ENCODE assay signal across 22 mouse cellular contexts in the genomic region with DNA sequence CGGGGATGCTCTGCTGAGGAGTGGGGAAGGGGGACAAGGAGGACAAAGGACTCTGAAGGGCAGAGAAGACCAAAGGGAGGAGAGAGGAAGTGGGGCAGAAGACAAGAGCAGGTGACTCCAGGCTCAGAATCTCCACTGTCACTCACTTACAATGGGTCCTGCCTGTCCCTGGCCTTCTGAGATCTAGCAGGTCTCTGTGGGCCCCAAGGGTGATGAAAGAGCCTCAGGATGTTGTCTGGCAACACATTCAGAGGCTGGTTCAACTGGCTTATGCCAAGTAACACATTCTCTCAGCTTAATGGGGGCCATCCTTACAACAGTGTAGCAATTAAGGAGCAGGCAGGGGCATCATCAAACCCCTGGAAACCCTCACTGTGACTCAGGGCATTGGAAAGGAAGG.
"Had no signal": no experiment of that assay in that cellular context is flagged by ENCODE, and none has a peak within 500 bp of the region (broad histone marks: within the 10 kb centered on the region; RNA-seq: fewer than 3 reads in every experiment).

No protein-coding gene starts in this region.

- H3K27me3 ChIP-seq: limb, embryonic 13.5 days; liver, embryonic 12.5 days; liver, embryonic 15.5 days; lung, embryonic 15.5 days; megakaryocyte, embryonic 14.5 days; midbrain, embryonic 13.5 days; neural tube, embryonic 13.5 days; stomach, embryonic 15.5 days had no signal

- H3K27ac ChIP-seq: limb, embryonic 13.5 days; liver, embryonic 12.5 days; liver, embryonic 15.5 days; lung, embryonic 15.5 days; midbrain, embryonic 10.5 days; midbrain, embryonic 13.5 days; neural tube, embryonic 13.5 days; stomach, embryonic 15.5 days had no signal

- H3K9ac ChIP-seq: limb, embryonic 13.5 days; liver, embryonic 12.5 days; liver, embryonic 15.5 days; lung, embryonic 15.5 days; midbrain, embryonic 13.5 days; neural tube, embryonic 13.5 days; stomach, embryonic 15.5 days had no signal

- DNase-seq: kidney, postnatal 14 days; left cerebral cortex, postnatal 4 days; liver; lung, adult 18-20 months; lung, postnatal 10 days; lung, postnatal 36 days; retina, postnatal 1 day; right cerebral cortex, postnatal 25 days; spleen, adult 18-20 months; thymus, adult 18-20 months; thymus, postnatal 36 days had no signal

- H3K4me1 ChIP-seq: limb, embryonic 13.5 days; liver, embryonic 12.5 days; liver, embryonic 15.5 days; megakaryocyte, embryonic 14.5 days; midbrain, embryonic 10.5 days; midbrain, embryonic 13.5 days; neural tube, embryonic 13.5 days; stomach, embryonic 15.5 days had no signal

- ATAC-seq: liver, embryonic 12.5 days; midbrain, embryonic 13.5 days; midbrain, embryonic 16.5 days had no signal

- H3K36me3 ChIP-seq: limb, embryonic 13.5 days; liver, embryonic 12.5 days; liver, embryonic 15.5 days; lung, embryonic 15.5 days; midbrain, embryonic 10.5 days; midbrain, embryonic 13.5 days; neural tube, embryonic 13.5 days; stomach, embryonic 15.5 days had no signal

- H3K9me3 ChIP-seq: limb, embryonic 13.5 days; liver, embryonic 12.5 days; liver, embryonic 15.5 days; lung, embryonic 15.5 days; midbrain, embryonic 10.5 days; midbrain, embryonic 13.5 days; neural tube, embryonic 13.5 days; stomach, embryonic 15.5 days had no signal

- H3K4me2 ChIP-seq: limb, embryonic 13.5 days; liver, embryonic 12.5 days; liver, embryonic 15.5 days; lung, embryonic 15.5 days; midbrain, embryonic 13.5 days; neural tube, embryonic 13.5 days; stomach, embryonic 15.5 days had no signal

- H3K4me3 ChIP-seq: limb, embryonic 13.5 days; liver, embryonic 12.5 days; liver, embryonic 15.5 days; lung, embryonic 15.5 days; megakaryocyte, embryonic 14.5 days; midbrain, embryonic 10.5 days; midbrain, embryonic 13.5 days; myocyte; neural tube, embryonic 13.5 days; stomach, embryonic 15.5 days had no signal
